17 mouse cellular contexts compared by ENCODE assay signal in genomic region chr14:20741301-20741700, GRCm38 (mm10). TPM values are rescaled to one million over a fixed set of nuclear protein-coding genes. Genes with fewer than 3 reads are reported as not detected.
DNase-seq lines count a peak whose midpoint lies in the region; ATAC-seq lines count a peak whose summit lies in the region.
"Had no signal": no experiment of that assay in that cellular context is flagged by ENCODE, and none has a peak within 500 bp of the region (broad histone marks: within the 10 kb centered on the region; RNA-seq: fewer than 3 reads in every experiment).

No protein-coding gene starts in this region.

- H3K9me3 ChIP-seq in kidney, embryonic 15.5 days (replicated peaks): no peaks in the 10 kb centered on the region
- no peaks in the 10 kb centered on the region for H3K9me3 ChIP-seq in kidney, embryonic 14.5 days (ENCODE audit: control insufficient read depth, low read length)
- H3K9me3 ChIP-seq in embryonic facial prominence, embryonic 13.5 days: no peaks in the 10 kb centered on the region
- H3K9me3 ChIP-seq in embryonic facial prominence, embryonic 14.5 days (ENCODE audit: control insufficient read depth, low read length): no peaks in the 10 kb centered on the region
- H3K9me3 ChIP-seq: limb, embryonic 13.5 days; lung, embryonic 15.5 days; midbrain, embryonic 15.5 days had no signal

- peaks cover 96% of the 10 kb centered on the region for H3K36me3 ChIP-seq in kidney, embryonic 15.5 days
- H3K36me3 ChIP-seq in kidney, embryonic 14.5 days (ENCODE audit: control insufficient read depth, insufficient read depth, low read length): peaks cover 66% of the 10 kb centered on the region
- H3K36me3 ChIP-seq in embryonic facial prominence, embryonic 13.5 days: peaks cover 89% of the 10 kb centered on the region
- H3K36me3 ChIP-seq in embryonic facial prominence, embryonic 14.5 days (ENCODE audit: control insufficient read depth, insufficient read depth, low read length): peaks cover 71% of the 10 kb centered on the region

- no peak for DNase-seq in embryonic facial prominence, embryonic 14.5 days (ENCODE audit: low spot score)
- DNase-seq in lung, postnatal 10 days: peak; percentile 56
- no peak for DNase-seq in yolk sac, embryonic 10.5 days (ENCODE audit: low spot score)
- DNase-seq in cerebellum, adult 18-20 months: no peak
- DNase-seq: adrenal gland, postnatal 14 days; cerebellum, adult 8-10 months; gastrocnemius, postnatal 25 days; kidney, postnatal 4 days had no signal

- H3K27me3 ChIP-seq in kidney, embryonic 15.5 days: no peaks in the 10 kb centered on the region
- no peaks in the 10 kb centered on the region for H3K27me3 ChIP-seq in kidney, embryonic 14.5 days (ENCODE audit: control insufficient read depth, insufficient read depth, low read length)
- no peaks in the 10 kb centered on the region for H3K27me3 ChIP-seq in embryonic facial prominence, embryonic 13.5 days
- no peaks in the 10 kb centered on the region for H3K27me3 ChIP-seq in embryonic facial prominence, embryonic 14.5 days (replicated peaks; ENCODE audit: control insufficient read depth, insufficient read depth, low read length)
- H3K27me3 ChIP-seq: limb, embryonic 13.5 days; lung, embryonic 15.5 days; midbrain, embryonic 15.5 days had no signal

- H3K4me3 ChIP-seq in kidney, embryonic 15.5 days (replicated peaks): no peak overlapping the region
- H3K4me3 ChIP-seq in kidney, embryonic 14.5 days (ENCODE audit: low read length): no peak overlapping the region
- no peak overlapping the region for H3K4me3 ChIP-seq in embryonic facial prominence, embryonic 13.5 days
- no peak overlapping the region for H3K4me3 ChIP-seq in embryonic facial prominence, embryonic 14.5 days (ENCODE audit: low read depth, low read length)
- H3K4me3 ChIP-seq: limb, embryonic 13.5 days; lung, embryonic 15.5 days; midbrain, embryonic 15.5 days had no signal

- no peak overlapping the region for H3K4me2 ChIP-seq in kidney, embryonic 15.5 days
- no peak overlapping the region for H3K4me2 ChIP-seq in kidney, embryonic 14.5 days (replicated peaks; ENCODE audit: low read depth, low read length)
- no peak overlapping the region for H3K4me2 ChIP-seq in embryonic facial prominence, embryonic 13.5 days
- H3K4me2 ChIP-seq in embryonic facial prominence, embryonic 14.5 days (ENCODE audit: low read depth, low read length): no peak overlapping the region
- H3K4me2 ChIP-seq: hindbrain, embryonic 14.5 days; limb, embryonic 13.5 days; lung, embryonic 15.5 days; midbrain, embryonic 15.5 days had no signal

- peak overlapping the region; percentile 4; the same call in 1 of the 2 replicates for H3K9ac ChIP-seq in kidney, embryonic 15.5 days
- H3K9ac ChIP-seq in kidney, embryonic 14.5 days (ENCODE audit: low read depth, low read length): no peak overlapping the region
- H3K9ac ChIP-seq in embryonic facial prominence, embryonic 13.5 days: 0 out of 2 replicates have a peak overlapping the region, but pooled peaks have one; percentile 21
- H3K9ac ChIP-seq in embryonic facial prominence, embryonic 14.5 days (ENCODE audit: low read depth, low read length): 0 out of 2 replicates have a peak overlapping the region, but pooled peaks have one; percentile 11
- H3K9ac ChIP-seq: hindbrain, embryonic 14.5 days; limb, embryonic 13.5 days; lung, embryonic 15.5 days; midbrain, embryonic 15.5 days had no signal

- ATAC-seq in kidney, embryonic 15.5 days (replicated peaks; ENCODE audit: low FRiP score): no peak
- no peak for ATAC-seq in kidney, embryonic 14.5 days (ENCODE audit: low FRiP score, low TSS enrichment)
- no peak for ATAC-seq in embryonic facial prominence, embryonic 13.5 days (ENCODE audit: insufficient number of reproducible peaks, insufficient read depth, low FRiP score, low TSS enrichment, low read depth)
- 0 out of 2 replicates have a peak, but pooled peaks have one; percentile 12 for ATAC-seq in embryonic facial prominence, embryonic 14.5 days (ENCODE audit: low read depth)
- ATAC-seq: CD4-positive, CD25-positive, alpha-beta regulatory T cell, adult 4 months; intestine, embryonic 16.5 days; midbrain, embryonic 15.5 days had no signal

- no peak overlapping the region for H3K27ac ChIP-seq in kidney, embryonic 15.5 days
- no peak overlapping the region for H3K27ac ChIP-seq in kidney, embryonic 14.5 days (ENCODE audit: low read depth, low read length)
- no peak overlapping the region for H3K27ac ChIP-seq in embryonic facial prominence, embryonic 13.5 days
- H3K27ac ChIP-seq in embryonic facial prominence, embryonic 14.5 days (replicated peaks; ENCODE audit: low read depth, low read length): no peak overlapping the region
- H3K27ac ChIP-seq: hindbrain, embryonic 14.5 days; limb, embryonic 13.5 days; lung, embryonic 15.5 days; midbrain, embryonic 15.5 days had no signal

- 73% methylated on average over 9 of the region's 9 CpGs for WGBS in kidney, embryonic 15.5 days
- WGBS in kidney, embryonic 14.5 days: 75% methylated on average over 9 of the region's 9 CpGs
- WGBS in embryonic facial prominence, embryonic 13.5 days: 89% methylated on average over 9 of the region's 9 CpGs
- WGBS in embryonic facial prominence, embryonic 14.5 days: 86% methylated on average over 9 of the region's 9 CpGs

- peaks cover 2% of the 10 kb centered on the region; the same call in 1 of the 2 replicates for H3K4me1 ChIP-seq in kidney, embryonic 15.5 days
- no peaks in the 10 kb centered on the region for H3K4me1 ChIP-seq in kidney, embryonic 14.5 days (ENCODE audit: control insufficient read depth, insufficient read depth, low read length)
- peaks cover 32% of the 10 kb centered on the region for H3K4me1 ChIP-seq in embryonic facial prominence, embryonic 13.5 days
- H3K4me1 ChIP-seq in embryonic facial prominence, embryonic 14.5 days (ENCODE audit: control insufficient read depth, insufficient read depth, low read length): 0 out of 2 replicates have a peak, but pooled peaks cover 4% of the 10 kb centered on the region
- H3K4me1 ChIP-seq: limb, embryonic 13.5 days; lung, embryonic 15.5 days; midbrain, embryonic 15.5 days had no signal

RNA-seq across cellular contexts. Expression of gene Ndst2, which starts 6.9 kb away (rescaled TPM):
- 27.3 and 31.6 TPM in 2 replicates for polyA plus RNA-seq in kidney, embryonic 15.5 days (2015; fragmentation: Nextera tagmentation; extraction: Ambion mirVana)
- 21.3 and 32.1 TPM in 2 replicates for polyA plus RNA-seq in kidney, embryonic 14.5 days (2014; fragmentation: Nextera tagmentation; extraction: Ambion mirVana)
- polyA plus RNA-seq in embryonic facial prominence, embryonic 13.5 days (2015; fragmentation: Nextera tagmentation; extraction: Ambion mirVana): 27.5 and 28.5 TPM in 2 replicates
- 32.1 and 33.7 TPM in 2 replicates for polyA plus RNA-seq in embryonic facial prominence, embryonic 14.5 days (2014; fragmentation: Nextera tagmentation; extraction: Ambion mirVana)

RNA-seq across cellular contexts. Expression of gene Zswim8, which starts 33.9 kb away (rescaled TPM):
- 28.7 and 30.6 TPM in 2 replicates for polyA plus RNA-seq in kidney, embryonic 15.5 days (2015; fragmentation: Nextera tagmentation; extraction: Ambion mirVana)
- polyA plus RNA-seq in kidney, embryonic 14.5 days (2014; fragmentation: Nextera tagmentation; extraction: Ambion mirVana): 30.1 and 32.1 TPM in 2 replicates
- polyA plus RNA-seq in embryonic facial prominence, embryonic 13.5 days (2015; fragmentation: Nextera tagmentation; extraction: Ambion mirVana): 45.1 and 49.6 TPM in 2 replicates
- polyA plus RNA-seq in embryonic facial prominence, embryonic 14.5 days (2014; fragmentation: Nextera tagmentation; extraction: Ambion mirVana): 31.1 and 34.1 TPM in 2 replicates

RNA-seq across cellular contexts. Expression of gene Chchd1, which starts 38.5 kb away (rescaled TPM):
- polyA plus RNA-seq in kidney, embryonic 15.5 days (2015; fragmentation: Nextera tagmentation; extraction: Ambion mirVana): 201 and 215 TPM in 2 replicates
- polyA plus RNA-seq in kidney, embryonic 14.5 days (2014; fragmentation: Nextera tagmentation; extraction: Ambion mirVana): 218 and 327 TPM in 2 replicates
- polyA plus RNA-seq in embryonic facial prominence, embryonic 13.5 days (2015; fragmentation: Nextera tagmentation; extraction: Ambion mirVana): 193 and 219 TPM in 2 replicates
- 183 and 204 TPM in 2 replicates for polyA plus RNA-seq in embryonic facial prominence, embryonic 14.5 days (2014; fragmentation: Nextera tagmentation; extraction: Ambion mirVana)

RNA-seq across cellular contexts. Expression of gene Fut11, which starts 46.5 kb away (rescaled TPM):
- polyA plus RNA-seq in kidney, embryonic 15.5 days (2015; fragmentation: Nextera tagmentation; extraction: Ambion mirVana): 28.5 and 29.2 TPM in 2 replicates
- 15.1 and 19.9 TPM in 2 replicates for polyA plus RNA-seq in kidney, embryonic 14.5 days (2014; fragmentation: Nextera tagmentation; extraction: Ambion mirVana)
- 25.1 and 26.2 TPM in 2 replicates for polyA plus RNA-seq in embryonic facial prominence, embryonic 13.5 days (2015; fragmentation: Nextera tagmentation; extraction: Ambion mirVana)
- 30.1 and 30.6 TPM in 2 replicates for polyA plus RNA-seq in embryonic facial prominence, embryonic 14.5 days (2014; fragmentation: Nextera tagmentation; extraction: Ambion mirVana)

RNA-seq across cellular contexts. Expression of gene Camk2g, which starts 52.6 kb away (rescaled TPM):
- polyA plus RNA-seq in kidney, embryonic 15.5 days (2015; fragmentation: Nextera tagmentation; extraction: Ambion mirVana): 39.6 and 48.4 TPM in 2 replicates
- 33.6 and 50.2 TPM in 2 replicates for polyA plus RNA-seq in kidney, embryonic 14.5 days (2014; fragmentation: Nextera tagmentation; extraction: Ambion mirVana)
- 62.6 and 75.3 TPM in 2 replicates for polyA plus RNA-seq in embryonic facial prominence, embryonic 13.5 days (2015; fragmentation: Nextera tagmentation; extraction: Ambion mirVana)
- 54.6 and 67.7 TPM in 2 replicates for polyA plus RNA-seq in embryonic facial prominence, embryonic 14.5 days (2014; fragmentation: Nextera tagmentation; extraction: Ambion mirVana)
